Mouse (Mus musculus): ENCODE measurements at regions not wholly inside any gene's neighbourhood (a gene's known extent, or its start where the extent isn't known, plus 50 kb on each side); places are given as distances from the start of the nearest gene placed in this dataset.

DNA sequence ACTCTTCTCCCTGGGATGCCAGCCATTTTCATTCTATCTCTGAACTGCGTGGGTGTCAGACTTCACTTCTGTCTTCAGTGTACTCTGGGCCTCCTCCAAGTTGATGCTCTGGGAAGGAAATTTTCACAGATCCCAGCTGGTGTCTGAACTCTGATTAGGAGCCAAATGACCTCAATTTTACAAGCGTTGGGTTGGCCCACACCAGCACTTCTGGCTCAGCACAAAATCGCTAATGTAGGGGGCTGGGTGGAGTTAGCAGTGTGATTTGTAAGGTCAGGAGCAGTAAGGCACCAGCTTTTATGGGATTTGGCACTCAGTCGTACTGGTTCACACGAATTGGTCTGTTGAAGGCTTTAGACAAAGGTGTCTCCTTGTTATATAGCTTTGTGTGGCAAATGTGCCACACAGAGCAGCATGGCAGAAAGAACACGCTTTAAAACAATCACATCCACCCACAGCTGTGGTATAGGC lies 576.3 kb upstream of the Kdm8 start:
- DNase-seq = peak; percentile 27

DNA sequence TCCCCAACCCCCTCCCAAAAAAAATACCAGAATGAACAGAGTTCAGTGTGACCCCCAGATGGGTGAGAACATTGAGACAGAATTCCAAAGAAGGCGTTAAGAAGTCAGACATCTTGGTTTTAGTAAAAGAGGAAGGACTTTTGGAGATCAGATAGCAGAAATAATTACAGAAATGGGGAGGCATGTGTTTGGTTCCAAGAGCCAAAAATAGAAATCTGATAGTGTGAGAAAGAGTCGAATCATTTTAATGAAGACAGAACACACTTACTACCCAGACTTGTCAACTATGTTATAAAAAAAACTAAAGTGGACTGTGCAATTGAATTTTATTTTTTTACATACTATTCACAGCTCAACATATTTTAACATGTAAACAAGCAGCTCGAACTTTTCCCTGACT lies 575.9 kb upstream of the Kdm8 start:
- no peak for DNase-seq

DNA sequence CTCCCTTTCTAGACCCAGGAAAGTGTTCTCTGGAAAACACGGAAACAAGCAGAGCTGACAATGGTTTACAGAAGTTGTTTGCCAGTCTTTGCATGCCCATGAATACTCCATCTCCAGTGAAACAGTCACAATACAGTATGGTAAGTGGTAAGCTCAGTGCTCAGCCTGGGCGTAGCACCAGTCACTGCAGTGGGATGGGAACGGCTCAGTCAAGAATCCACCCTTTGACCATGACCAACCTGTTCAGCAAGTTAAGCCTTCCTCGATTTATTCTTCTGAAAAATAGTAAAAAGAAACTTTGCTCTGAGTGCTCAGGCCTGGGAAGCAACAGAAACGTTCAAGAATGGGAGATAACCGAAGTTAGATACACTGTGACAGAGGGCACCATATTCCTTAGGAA lies 563.7 kb upstream of the Kdm8 start:
- DNase-seq = no peak

DNA sequence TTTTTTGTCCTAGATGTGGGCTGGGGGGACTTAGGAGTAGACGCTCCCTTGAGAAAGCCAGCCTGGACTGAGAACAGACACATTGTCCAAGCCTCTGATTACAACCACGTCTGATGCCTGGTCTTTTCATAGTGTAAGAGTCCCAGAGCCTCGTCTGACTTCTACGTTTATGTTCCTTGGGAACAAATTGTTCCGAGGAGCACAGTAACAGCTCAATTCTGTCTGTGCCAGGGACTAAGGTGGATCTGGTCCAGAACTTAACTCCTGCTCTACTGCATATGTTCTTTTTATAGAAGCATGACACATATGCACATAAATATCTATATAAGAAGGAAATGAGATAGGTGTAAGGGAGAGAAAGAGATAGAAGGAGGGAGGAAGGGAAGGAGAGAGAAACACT lies 537.2 kb upstream of the Kdm8 start:
- no peak for DNase-seq

DNA sequence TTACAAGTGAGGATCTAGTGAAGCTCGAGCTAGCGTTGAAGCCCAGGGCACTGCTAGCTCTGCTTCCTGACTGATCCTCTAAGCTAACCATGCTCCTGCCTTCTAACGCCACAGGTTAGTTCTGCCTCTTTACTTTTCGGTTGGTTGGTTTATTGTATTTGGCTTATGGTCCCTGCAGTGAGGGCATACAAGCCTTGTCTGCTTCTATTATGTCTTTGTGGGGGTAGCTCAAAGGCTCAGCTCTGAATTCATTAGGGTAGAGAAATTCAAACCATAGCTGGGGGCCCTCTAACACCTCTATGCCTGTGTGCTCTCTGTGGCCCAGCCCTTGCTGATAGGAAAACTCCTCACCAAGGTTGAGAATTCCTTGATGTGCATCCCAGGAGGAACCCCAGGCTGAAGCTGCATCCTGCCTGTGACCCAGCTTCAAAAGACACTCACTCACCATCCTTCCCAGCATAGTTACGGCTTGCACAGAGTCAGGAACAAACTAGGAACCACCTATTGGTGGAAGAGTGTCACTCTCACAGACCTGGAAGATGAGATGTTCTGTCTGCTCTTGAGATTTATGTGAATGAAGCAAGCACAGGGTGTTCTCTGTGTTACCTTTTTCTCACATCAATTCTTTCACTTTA lies 536.7 kb upstream of the Kdm8 start:
- peak; percentile 60 for DNase-seq

DNA sequence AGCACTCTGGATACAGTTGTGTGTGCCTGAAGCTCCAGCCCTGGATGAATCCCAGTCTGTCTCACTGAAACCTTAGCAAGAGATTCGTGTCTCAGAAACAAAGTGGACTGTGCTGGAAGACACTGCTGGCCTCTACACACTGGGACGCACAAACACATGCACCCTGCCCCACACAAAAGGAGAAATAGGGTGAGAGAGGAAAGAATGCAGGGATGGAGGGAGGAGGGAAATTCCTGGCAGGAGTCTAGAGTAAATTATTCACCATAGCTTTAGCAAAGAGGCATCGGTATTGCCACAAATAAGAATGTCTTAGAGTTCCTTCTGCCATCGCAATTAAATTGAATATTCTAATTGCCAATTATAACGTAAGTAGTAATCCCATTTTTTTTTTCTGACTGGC lies 530.4 kb upstream of the Kdm8 start:
- no peak for DNase-seq

DNA sequence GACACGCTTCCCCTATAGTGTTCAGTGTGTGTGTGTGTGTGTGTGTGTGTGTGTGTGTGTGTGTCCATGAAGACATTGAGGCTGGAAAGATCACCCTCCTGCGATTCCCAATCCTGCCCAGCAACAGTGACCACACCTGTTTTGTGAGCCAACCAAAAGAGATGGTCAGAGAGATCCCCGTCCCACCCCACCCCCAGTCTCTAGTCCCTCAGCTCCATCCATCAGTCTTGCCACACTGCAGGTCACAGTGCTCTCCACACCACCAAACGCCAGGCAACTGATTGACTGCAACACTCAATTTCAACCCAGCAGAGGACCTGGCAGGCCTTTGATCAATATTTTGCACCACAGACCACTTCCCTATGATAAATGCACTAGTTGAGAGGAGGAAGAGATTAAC lies 530.0 kb upstream of the Kdm8 start:
- DNase-seq = no peak

DNA sequence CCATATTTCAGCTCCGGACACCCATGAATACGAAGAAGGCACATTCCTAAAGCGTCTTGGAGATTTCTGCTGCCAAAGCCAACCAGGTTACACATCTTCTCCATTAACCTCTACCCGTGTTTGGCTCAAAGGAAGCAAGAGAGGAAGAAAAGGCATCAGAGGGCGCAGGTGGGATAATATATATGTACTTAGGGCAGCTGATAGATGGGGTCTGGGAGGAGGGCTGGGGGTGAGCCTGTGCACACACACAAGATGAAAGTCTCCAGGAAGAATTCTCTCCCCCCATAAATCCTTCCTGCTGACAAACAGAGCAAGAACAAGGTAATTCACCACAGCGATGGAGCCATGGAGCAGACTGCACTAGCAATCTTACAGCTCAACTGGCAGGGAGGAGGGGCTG lies 529.5 kb upstream of the Kdm8 start:
- DNase-seq = no peak

DNA sequence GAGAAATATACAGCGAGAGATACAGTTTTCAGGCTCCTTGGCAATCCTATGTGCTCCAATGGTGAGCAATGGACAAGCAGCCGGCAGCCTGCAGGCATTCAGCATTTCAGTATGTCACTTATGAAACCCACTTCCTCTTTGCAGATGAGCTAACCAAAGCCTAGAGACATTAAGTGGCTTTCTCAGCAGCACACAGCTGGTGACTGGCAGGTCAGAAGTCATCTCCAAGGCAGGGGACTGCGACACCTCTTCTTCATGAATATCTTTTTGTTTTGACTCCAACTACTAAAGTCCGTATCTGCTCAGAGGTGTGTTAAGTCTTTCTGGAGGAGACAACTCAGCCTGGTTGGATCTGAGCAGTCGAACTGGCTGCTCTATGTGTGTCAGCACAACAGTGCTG lies 528.8 kb upstream of the Kdm8 start:
- DNase-seq = peak; percentile 24

DNA sequence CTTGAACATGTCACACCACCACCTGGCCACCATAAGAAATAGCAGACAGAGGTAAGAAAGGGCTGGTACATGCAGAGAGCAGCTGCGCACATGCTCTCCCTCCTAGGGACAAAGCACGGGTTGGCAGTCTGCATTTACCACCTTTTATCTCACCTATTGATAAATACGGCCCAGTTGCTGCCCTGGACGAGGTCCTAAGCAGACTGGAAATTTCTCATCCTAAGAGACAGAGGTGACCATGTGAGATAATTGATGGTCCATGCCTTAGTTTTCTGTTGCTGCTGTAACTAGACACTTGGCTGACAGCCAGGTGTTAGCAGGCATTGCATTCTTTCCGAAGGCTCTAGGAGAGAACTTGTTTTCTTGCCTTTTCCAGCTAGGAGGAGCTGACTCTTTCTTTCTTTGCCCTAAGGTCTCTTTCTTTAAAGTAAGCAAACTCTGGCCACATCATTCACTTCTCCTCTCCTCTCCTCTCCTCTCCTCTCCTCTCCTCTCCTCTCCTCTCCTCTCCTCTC lies 526.8 kb upstream of the Kdm8 start:
- no peak for DNase-seq

DNA sequence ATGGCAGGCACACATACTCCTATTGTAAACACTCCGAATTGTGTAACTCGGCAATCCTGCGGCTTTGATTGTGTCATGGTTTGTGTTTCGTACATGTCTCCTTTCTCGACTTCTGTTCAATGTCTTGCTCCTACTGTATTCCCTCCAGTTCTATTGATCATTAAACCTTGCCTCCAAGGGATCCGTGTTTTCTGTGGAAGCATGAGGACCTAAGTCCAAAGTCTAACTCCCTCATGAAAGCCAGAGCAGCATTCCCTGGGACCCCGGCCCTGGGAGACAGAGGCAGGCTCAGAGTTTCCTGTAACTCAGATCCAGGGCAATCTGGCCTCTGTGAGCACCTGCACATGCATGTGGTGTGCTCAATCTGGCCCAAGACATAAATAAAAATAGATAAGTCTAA lies 521.7 kb upstream of the Kdm8 start:
- no peak for DNase-seq

DNA sequence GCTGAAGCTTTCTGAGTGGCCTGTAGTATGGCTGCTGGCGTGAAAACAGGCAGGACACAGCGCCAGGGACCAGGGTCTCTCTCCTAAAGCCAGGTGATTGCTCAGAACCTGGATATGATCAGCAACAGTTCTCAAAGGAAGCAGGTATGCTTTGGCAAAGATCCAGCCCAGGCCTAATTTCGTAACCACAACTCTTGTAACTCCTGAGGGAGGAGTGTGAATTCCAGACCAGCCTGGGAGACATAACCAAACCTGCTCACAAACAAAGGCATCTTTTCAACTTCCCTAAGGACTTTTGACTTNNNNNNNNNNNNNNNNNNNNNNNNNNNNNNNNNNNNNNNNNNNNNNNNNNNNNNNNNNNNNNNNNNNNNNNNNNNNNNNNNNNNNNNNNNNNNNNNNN lies 510.9 kb upstream of the Kdm8 start:
- DNase-seq = no peak

DNA sequence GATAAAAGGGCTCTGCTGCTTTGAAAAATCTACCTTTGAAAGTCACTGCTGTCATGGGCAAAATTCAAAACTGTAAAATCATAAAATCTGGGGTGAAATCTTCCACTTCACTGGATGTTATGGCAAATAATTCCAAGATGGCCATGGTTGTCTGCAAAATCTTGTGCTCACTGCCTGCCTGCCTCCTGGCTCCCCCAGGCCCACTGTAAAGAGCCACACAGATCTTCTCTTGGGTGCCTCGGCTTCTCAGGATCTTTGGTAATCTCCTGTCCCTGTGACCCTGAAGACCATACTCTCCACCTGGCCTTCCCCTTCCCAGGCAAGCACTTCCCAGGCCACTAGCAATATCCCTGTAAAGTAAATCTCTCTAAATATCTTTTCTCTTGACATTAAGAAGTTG lies 505.1 kb upstream of the Kdm8 start:
- DNase-seq = no peak

DNA sequence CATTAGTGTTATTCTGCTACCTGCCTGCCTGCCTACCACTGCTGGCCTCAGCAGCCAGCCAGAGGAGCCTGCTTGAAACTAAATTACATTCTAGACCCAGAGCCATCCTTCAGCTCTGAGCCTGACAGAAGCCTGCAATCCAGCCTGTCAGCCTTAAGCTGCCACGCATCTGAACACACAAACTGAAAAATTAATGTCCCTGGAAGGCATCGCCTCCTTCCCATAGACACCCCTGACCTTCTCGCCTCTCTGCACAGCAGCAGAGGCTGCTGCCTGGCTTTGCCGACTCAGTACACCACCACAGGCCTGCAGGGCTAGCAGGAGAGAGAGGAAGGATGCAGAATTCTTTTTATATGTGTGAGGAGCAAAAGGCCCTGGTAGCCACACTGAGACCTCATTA lies 502.9 kb upstream of the Kdm8 start:
- peak; percentile 53 for DNase-seq

DNA sequence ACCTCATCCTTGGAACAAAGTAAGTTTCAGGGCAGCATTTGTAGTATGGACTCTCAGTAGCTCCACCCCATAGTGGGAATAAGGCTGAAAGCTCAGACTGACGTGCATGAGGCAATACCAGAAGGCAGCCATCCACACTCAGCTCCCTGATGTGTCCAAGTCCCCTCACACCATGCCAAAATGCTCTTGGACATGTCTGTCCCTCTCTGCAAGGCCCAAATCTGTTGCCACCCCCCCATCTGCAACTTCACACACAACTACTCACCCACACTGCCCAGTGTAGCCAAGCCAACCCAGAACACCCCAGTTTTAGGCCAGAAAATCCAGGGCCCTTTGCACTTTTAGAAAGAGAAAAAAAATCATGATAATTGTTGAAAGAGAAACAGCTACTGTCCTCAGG lies 498.1 kb upstream of the Kdm8 start:
- no peak for DNase-seq

DNA sequence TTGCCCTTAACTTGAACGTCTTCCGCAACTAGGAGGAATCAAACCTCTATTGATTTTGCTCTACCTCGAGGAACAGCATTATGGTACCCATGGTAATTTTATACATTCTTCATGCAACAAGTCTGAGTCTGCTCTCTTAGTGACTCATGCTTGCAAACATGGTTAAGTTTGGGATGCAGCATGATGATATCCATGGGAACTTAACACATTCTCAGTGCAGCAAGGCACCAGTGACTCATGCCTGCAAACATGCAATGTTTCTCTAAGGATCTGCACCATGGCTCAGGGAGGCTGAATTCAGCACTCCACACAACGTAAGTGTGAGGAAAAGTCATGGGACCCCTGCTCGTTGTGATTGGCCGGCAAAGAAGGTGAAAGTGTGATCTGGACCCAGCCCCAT lies 487.1 kb upstream of the Kdm8 start:
- DNase-seq = no peak

DNA sequence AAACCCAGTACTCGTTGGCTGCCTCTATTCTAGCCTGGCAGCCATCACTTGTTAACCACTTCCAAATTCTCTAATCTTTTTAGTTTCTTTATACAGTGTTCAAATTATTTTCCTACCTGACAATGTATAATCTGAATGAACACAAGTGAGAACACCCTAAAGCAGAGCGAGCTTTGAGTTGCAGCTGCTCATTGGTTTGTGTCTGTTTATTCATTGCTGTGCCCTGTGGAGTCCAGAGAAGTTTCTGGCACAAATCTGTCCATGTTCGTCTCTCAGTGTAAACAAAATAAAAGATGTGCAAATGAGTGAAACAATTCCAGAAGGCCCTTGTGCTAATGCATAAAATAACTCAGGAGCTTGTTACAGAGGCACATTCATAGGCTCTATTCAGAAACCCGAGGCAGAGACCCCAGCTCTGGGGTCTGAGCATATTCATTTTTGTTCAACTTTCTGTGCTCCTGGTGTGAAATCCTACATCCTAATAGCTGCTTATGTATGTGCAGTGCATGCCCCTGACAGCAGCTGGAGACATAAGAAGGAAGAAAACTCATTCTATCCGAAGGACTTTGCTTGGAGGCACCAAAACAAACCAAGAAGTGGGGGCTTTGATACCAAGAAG lies 469.5 kb upstream of the Kdm8 start:
- no peak for DNase-seq

DNA sequence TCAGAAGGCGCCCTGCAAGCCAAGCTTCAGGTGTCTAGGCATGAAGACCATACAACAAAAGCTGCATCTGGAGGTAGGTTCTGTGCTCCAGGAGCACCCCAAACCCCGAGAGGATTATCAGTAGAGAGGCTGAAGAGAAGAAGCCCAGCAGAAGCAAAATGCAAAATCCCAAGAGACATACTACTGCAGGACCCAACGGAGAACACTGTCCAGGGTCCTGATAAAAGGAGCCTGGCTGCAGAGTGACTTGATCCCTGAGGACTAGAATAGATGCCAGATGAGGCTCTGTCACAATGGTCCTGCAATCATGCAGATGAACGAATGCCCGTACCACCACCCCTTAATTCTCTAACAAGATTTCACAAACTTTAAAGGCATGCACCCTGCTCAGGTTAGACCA lies 455.0 kb upstream of the Kdm8 start:
- peak; percentile 40 for DNase-seq

DNA sequence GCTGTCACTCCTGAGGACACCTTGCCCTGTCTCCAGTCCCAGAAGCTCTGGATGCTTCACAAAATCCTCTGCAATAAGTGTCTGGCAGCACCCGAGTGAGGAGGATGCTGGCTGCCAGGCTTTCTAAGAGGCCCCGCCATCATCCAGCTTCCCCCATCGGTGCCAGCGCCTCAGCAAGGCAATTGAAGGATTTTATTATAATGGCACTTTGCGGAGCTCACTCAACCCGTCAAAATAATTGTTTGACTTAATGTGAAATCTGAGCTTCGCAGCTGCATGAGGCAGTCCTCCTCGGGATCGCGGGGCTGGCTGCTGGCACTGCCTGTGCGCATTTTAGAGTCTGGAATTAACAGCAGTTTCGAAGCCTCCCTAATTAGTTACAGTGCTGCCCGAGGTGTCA lies 453.8 kb upstream of the Kdm8 start:
- peak; percentile 59 for DNase-seq

DNA sequence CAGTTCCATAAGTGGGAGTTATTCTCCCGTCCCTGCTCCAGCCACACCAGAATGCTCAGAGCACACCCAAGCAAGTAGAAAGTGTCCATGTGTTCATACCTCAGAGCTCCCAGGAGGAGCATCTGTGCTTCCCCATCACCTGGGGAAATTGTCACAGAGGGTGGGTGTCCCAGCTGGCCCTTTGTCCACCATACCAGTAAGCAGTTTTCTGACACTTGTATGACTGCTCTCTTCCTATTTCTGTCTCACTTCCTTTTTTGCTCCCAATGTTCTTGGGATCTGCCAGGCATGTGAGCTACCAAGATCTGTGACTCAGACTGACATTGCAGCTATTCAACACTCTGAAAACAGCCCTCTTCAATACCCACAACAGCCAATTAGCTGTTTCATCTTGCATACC lies 447.9 kb upstream of the Kdm8 start:
- DNase-seq = no peak

DNA sequence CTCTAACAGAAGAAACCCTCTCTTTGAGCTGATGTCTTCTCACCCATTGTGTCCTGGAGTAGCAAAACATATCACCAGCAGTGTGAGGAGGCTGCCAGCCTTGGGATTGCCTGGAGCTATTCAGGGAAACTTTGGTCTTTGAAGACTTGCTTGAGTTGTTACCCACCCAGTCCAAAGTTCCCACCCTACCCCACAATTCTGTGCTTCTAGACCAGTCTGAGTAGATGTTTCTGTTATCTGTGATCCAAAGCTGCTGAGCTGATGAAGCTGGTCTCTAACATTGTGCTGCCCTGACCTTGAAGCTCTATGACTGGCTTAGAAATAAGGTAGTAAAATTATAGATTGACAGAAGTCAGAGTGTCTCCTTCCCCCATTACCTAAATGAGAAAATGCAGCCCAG lies 443.8 kb upstream of the Kdm8 start:
- no peak for DNase-seq

DNA sequence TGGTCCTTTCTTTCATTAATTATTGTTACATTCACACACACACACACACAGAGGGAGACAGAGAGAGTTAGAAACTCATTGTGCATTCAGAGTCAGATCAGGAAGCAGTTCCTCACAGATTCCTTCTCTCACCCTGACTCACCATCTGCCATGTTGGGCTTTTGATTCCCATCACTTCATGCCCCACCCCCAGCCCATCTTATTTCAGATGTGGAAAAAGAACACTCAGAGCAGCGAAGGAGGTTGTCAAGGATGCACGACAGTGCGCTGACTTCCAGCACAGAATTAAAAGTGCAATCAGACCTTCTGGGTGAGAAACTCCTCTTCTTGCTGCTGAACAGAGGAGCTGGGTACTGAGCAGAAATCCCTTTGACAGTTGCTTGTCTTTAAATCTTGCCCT lies 438.8 kb upstream of the Kdm8 start:
- DNase-seq = peak; percentile 25

DNA sequence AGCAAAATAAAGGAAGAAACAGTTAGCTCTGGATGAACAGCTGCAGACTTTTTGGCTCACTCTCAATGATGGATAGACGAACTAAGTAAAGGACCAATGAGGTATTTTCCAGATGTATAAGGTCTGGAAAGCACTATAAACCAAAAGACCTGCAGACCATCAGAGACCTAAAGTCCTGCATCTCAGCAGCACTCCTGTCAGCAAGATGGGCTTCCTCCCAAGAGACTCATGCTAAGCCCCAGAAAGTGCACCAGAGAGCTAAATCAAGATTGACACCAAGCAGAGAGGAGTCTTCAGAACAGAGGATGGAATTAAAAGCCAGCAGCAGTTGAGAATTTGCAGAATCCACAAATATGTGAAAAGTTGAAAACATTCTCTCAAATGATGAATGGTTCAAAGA lies 425.2 kb upstream of the Kdm8 start:
- no peak for DNase-seq

DNA sequence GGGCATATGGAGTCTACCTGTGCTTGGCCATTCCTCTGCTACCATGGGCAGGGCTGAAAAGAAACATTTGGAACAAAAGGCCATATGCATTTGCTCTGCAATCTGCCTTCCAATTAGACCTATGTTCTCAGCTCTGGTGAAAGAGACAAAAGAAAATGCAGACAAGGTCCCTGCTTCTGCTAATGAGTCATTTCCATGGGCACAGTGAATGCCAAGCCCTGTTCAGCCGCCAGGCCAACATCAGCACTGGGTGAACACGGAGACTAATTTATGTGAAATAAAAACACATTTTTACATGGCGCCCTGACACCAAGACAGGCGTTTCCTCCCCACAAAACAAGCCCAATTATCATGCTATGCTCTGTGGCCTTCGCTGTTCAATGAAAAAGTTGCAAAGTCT lies 419.5 kb upstream of the Kdm8 start:
- DNase-seq = peak; percentile 32

DNA sequence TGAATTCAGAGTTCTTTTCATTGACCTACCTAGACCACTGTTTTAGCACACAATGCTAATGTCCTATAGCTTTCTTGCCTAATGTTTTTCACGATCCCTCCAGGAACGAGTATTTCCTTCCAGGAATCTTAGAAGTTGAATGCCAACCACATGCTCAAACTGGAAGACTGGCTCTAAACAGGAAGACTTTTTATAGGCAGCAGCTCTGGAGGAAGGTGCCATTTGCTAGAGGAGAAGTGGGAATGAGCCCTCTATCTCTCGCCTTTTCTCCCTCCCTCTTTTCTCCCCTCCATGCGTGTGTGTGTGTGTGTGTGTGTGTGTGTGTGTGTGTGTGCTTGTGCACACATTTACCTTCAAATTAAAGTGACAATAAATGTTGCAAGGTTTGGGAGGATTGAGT lies 410.7 kb upstream of the Kdm8 start:
- DNase-seq = no peak
